Mouse (Mus musculus) limb, embryonic 10.5 days (tissue): ENCODE results near the gene Rtn4r. TPM values are rescaled to one million over a fixed set of nuclear protein-coding genes. Genes with fewer than 3 reads are reported as not detected.

Source experiments
- DNase-seq: peaks from one replicate; pipeline ENCODE4 v3.0.0-alpha.2; 2017; ENCODE audit warnings: low spot score
- H3K27ac ChIP-seq: fragments of 300-500 bp; sonication (generic); 2 replicates; pipeline ENCODE4 v1.5.1; 2016; ENCODE audit warnings: mild to moderate bottlenecking
- H3K27me3 ChIP-seq: fragments of 300-500 bp; sonication (generic); 2 replicates; pipeline ENCODE4 v1.6.1; 2016; ENCODE audit warnings: low read depth, mild to moderate bottlenecking; ENCODE audit not compliant: poor library complexity, severe bottlenecking
- H3K36me3 ChIP-seq: fragments of 300-500 bp; sonication (generic); 2 replicates; pipeline ENCODE4 v1.6.1; 2016; ENCODE audit warnings: mild to moderate bottlenecking, moderate library complexity
- H3K4me1 ChIP-seq: fragments of 300-500 bp; sonication (generic); 2 replicates; pipeline ENCODE4 v1.6.1; 2016
- H3K4me3 ChIP-seq: fragments of 300-500 bp; sonication (generic); 2 replicates; pipeline ENCODE4 v1.5.1; 2016; ENCODE audit warnings: mild to moderate bottlenecking, moderate library complexity
- H3K9me3 ChIP-seq: fragments of 300-500 bp; sonication (generic); replicated peaks from 2 replicates; pipeline ENCODE4 v1.6.1; 2016; ENCODE audit warnings: mild to moderate bottlenecking
- WGBS: fragments of 180-500 bp; shearing (Covaris S2); methylation state at CpG from one replicate; pipeline ENCODE4 v1.1.7; 2016; 5-methylcytosine and 5-hydroxymethylcytosine counted together
- polyA plus RNA-seq: library from polyadenylated mRNA; unstranded; fragments of >200 nt; fragmentation: Nextera tagmentation; extraction: Ambion mirVana; gene quantifications from 2 replicates; pipeline ENCODE4 v1.2.1, GENCODE M21; 2016

The Rtn4r gene
- polyA plus RNA-seq, 1 experiment from 2014 or later, result 3.8 TPM

DNA sequence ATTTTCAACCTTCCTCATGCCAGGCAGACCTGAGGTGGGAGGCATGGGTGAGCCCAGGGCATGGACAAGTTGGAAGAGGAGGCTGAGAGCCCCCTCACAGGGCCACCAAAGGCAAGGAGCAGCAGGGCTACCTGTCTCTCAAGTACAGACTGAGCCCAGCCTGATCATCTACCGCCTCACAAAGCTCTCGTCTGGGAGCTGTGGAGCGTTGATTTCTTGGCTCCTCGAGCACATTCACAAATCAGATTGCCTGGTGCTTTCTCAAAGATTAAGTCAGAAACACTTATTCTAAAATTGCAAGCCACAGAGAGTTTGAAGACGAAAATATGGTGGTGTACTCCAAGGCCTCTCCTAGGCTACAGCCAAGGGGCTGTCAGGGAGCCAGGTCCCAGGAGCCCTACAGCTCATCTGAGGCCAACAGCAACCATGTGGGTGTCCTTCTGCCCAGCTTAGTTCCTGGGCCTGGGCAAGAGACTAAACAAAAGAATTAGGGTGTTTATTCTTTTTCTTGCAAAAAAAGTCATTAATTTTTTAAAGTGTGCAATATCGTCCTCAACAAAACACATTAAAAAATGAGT lies 39.3 kb downstream of the Rtn4r start:
- H3K27ac ChIP-seq, result no peak overlapping the region
- 84% methylated on average over 6 of the region's 6 CpGs for WGBS
- peaks cover 16% of the 10 kb centered on the region; the same call in 1 of the 2 replicates for H3K27me3 ChIP-seq
- H3K9me3 ChIP-seq, result no peaks in the 10 kb centered on the region
- no peak for DNase-seq
- H3K4me1 ChIP-seq, result peaks cover 34% of the 10 kb centered on the region
- H3K4me3 ChIP-seq, result no peak overlapping the region
- H3K36me3 ChIP-seq, result no peaks in the 10 kb centered on the region

DNA sequence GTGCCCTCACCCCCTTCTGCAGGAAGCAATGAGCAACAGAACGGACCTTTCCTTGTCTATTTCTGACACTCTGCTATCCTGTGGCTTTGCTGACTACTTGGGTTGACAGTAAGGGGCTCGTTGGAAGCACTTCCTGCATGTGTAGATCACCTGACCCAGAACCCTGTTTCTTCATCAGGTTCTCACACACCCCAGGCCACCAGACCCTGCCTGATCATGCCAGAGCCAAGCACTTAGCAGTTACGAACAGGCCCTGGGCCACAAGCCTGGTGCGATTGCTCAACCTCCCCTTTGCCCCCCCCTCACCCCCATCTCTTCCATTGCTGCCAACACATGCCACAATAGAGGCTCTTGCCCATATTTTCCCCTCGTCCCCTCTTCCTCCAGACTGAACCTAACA lies 41.7 kb downstream of the Rtn4r start:
- Histone ChIP-seq H3K27ac (no peak overlapping the region), H3K4me3 (no peak overlapping the region), H3K9me3 (no peaks in the 10 kb centered on the region), H3K36me3 (no peaks in the 10 kb centered on the region), H3K27me3 (peaks cover 34% of the 10 kb centered on the region), H3K4me1 (peaks cover 18% of the 10 kb centered on the region; the same call in 1 of the 2 replicates)
- WGBS, result 77% methylated on average over 5 of the region's 5 CpGs
- DNase-seq, result no peak

- Histone ChIP-seq H3K4me3 (no peak overlapping the region), H3K36me3 (no peaks in the 10 kb centered on the region), H3K9me3 (no peaks in the 10 kb centered on the region), H3K27ac (no peak overlapping the region), H3K27me3 (peaks cover 40% of the 10 kb centered on the region), H3K4me1 (peaks cover 16% of the 10 kb centered on the region; the same call in 1 of the 2 replicates)
- DNase-seq, result no peak
- 84% methylated on average over 3 of the region's 3 CpGs for WGBS
Observed at GRCm38 (mm10) chr16:18169776-18170175, 42.3 kb downstream of the Rtn4r start.

DNA sequence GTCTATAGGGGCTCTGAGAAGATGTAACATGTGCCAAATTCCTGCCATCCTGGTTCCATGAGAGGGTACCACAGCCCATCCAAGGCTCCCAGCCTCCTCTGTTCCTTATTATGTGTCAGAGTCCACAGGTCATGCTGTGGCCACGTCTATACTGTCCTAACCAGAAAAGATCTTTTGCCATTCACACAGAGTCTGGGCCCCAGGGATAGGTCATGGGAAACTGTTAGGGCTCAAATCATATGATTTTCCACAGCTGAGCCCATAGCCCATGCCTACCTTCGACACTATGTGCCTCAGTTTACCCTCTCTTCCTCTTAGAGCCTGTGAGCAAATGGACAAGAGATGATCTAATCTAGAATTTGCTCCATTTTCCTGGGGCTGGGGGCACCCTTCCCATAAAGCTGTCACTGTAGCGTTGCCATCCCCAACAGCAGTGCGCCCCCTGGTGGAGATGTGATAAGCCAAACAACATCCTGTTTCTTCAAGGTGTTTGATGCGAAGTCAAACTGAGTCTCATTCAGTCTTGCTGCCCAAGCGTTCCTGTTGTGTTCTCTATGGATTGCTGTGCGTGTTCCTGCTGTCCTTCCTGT lies 44.9 kb downstream of the Rtn4r start:
- H3K36me3 ChIP-seq, result no peaks in the 10 kb centered on the region
- H3K4me1 ChIP-seq, result peaks cover 25% of the 10 kb centered on the region
- 12% methylated on average over 7 of the region's 7 CpGs for WGBS
- H3K27ac ChIP-seq, result no peak overlapping the region
- H3K9me3 ChIP-seq, result no peaks in the 10 kb centered on the region
- no peak overlapping the region for H3K4me3 ChIP-seq
- H3K27me3 ChIP-seq, result peaks cover 52% of the 10 kb centered on the region
- DNase-seq, result peak; percentile 90

DNA sequence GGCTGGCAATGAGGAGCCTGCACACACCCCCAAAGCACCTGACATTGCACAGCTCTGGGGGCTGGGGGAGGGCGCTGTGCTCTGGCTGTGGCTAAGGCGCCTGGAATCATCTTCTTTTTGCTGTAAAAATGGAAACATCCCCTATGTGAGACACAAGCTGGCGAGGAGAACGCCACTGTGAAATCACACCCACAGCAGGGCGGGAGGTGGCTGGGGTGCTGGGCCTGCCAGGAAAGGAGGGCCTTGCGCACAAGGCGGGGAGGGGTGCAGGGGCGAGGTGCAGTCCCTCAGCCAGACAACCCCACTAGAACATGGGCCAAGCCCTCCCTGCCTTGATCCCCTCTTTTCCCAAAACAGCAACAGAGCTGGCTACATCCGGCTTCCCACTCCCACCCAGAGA lies 45.8 kb downstream of the Rtn4r start:
- H3K4me1 ChIP-seq, result peaks cover 21% of the 10 kb centered on the region
- 78% methylated on average over 9 of the region's 9 CpGs for WGBS
- no peaks in the 10 kb centered on the region for H3K36me3 ChIP-seq
- peaks cover 59% of the 10 kb centered on the region for H3K27me3 ChIP-seq
- H3K27ac ChIP-seq, result no peak overlapping the region
- H3K4me3 ChIP-seq, result no peak overlapping the region
- no peaks in the 10 kb centered on the region for H3K9me3 ChIP-seq
- DNase-seq, result no peak

- no peak overlapping the region for H3K4me3 ChIP-seq
- WGBS, result 81% methylated on average over 11 of the region's 11 CpGs
- no peak for DNase-seq
- H3K9me3 ChIP-seq, result no peaks in the 10 kb centered on the region
- peaks cover 65% of the 10 kb centered on the region for H3K27me3 ChIP-seq
- peaks cover 25% of the 10 kb centered on the region for H3K4me1 ChIP-seq
- no peaks in the 10 kb centered on the region for H3K36me3 ChIP-seq
- no peak overlapping the region for H3K27ac ChIP-seq
Observed at GRCm38 (mm10) chr16:18173788-18174187, 46.3 kb downstream of the Rtn4r start.

- no peaks in the 10 kb centered on the region for H3K36me3 ChIP-seq
- peaks cover 43% of the 10 kb centered on the region for H3K4me1 ChIP-seq
- DNase-seq, result no peak
- H3K9me3 ChIP-seq, result no peaks in the 10 kb centered on the region
- WGBS, result 43% methylated on average over 6 of the region's 6 CpGs
- peak overlapping the region; percentile 69 for H3K27ac ChIP-seq
- H3K4me3 ChIP-seq, result no peak overlapping the region
- H3K27me3 ChIP-seq, result peaks cover 67% of the 10 kb centered on the region
Observed at GRCm38 (mm10) chr16:18175817-18176541, 48.5 kb downstream of the Rtn4r start.

- H3K27me3 ChIP-seq, result peaks cover 61% of the 10 kb centered on the region
- H3K27ac ChIP-seq, result peak overlapping the region; percentile 69; the same call in 1 of the 2 replicates
- no peaks in the 10 kb centered on the region for H3K36me3 ChIP-seq
- 89% methylated on average over 4 of the region's 4 CpGs for WGBS
- H3K9me3 ChIP-seq, result no peaks in the 10 kb centered on the region
- DNase-seq, result no peak
- H3K4me1 ChIP-seq, result peaks cover 51% of the 10 kb centered on the region
- no peak overlapping the region for H3K4me3 ChIP-seq
Observed at GRCm38 (mm10) chr16:18176758-18177157, 49.3 kb downstream of the Rtn4r start.

DNA sequence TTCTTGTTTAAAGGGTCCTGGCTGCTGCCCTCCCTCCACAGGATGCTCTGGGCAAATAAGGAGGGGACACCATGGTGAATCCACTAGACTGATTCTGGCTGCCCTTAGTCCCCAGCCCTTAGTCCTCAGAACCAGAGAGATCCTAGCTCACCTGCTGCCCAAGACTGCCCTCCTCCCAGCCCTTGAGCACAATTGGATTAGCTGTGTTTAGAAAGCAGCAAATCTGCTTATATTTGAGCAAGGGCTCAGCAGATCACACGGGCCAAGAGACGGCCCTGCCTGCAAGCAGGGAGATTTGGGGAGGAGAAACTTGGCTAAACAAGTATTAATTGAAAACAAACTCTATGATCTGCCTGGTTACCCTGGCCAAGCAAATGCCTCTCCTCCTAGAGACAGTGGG lies 52.1 kb downstream of the Rtn4r start:
- no peaks in the 10 kb centered on the region for H3K9me3 ChIP-seq
- H3K27ac ChIP-seq, result peak overlapping the region; percentile 58; the same call in 1 of the 2 replicates
- WGBS, result 30% methylated on average over 2 of the region's 2 CpGs
- H3K4me1 ChIP-seq, result peaks cover 74% of the 10 kb centered on the region
- no peak for DNase-seq
- no peak overlapping the region for H3K4me3 ChIP-seq
- peaks cover 54% of the 10 kb centered on the region for H3K27me3 ChIP-seq
- H3K36me3 ChIP-seq, result no peaks in the 10 kb centered on the region

DNA sequence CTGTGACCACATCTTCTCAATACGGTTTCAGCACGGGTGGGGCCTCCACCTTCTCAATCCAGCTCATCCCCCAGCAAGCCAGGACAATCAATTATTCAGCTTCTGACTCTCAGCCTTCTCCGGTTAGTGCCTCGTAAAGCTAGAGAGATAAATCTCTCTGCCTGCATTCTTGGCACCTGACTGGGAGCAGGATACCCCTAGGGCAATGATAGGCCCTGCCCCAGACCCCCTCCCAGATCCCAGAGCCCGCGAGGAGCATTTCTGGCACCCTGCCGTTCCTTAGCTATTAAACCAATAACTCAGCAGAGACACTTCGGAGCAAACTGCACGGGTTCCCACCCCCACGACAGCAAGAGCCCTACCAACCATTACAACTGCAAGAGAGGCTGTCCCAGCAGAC lies 54.0 kb downstream of the Rtn4r start:
- H3K27ac ChIP-seq, result peak overlapping the region; percentile 63
- H3K36me3 ChIP-seq, result no peaks in the 10 kb centered on the region
- no peak overlapping the region for H3K4me3 ChIP-seq
- H3K9me3 ChIP-seq, result no peaks in the 10 kb centered on the region
- 16% methylated on average over 10 of the region's 10 CpGs for WGBS
- H3K4me1 ChIP-seq, result peaks cover 83% of the 10 kb centered on the region
- peaks cover 39% of the 10 kb centered on the region for H3K27me3 ChIP-seq
- no peak for DNase-seq

- no peak overlapping the region for H3K4me3 ChIP-seq
- H3K27ac ChIP-seq, result no peak overlapping the region
- WGBS, result 88% methylated on average over 8 of the region's 8 CpGs
- H3K36me3 ChIP-seq, result no peaks in the 10 kb centered on the region
- no peaks in the 10 kb centered on the region for H3K9me3 ChIP-seq
- H3K27me3 ChIP-seq, result peaks cover 37% of the 10 kb centered on the region
- peaks cover 88% of the 10 kb centered on the region for H3K4me1 ChIP-seq
- DNase-seq, result no peak
Observed at GRCm38 (mm10) chr16:18182766-18183165, 55.3 kb downstream of the Rtn4r start.

DNA sequence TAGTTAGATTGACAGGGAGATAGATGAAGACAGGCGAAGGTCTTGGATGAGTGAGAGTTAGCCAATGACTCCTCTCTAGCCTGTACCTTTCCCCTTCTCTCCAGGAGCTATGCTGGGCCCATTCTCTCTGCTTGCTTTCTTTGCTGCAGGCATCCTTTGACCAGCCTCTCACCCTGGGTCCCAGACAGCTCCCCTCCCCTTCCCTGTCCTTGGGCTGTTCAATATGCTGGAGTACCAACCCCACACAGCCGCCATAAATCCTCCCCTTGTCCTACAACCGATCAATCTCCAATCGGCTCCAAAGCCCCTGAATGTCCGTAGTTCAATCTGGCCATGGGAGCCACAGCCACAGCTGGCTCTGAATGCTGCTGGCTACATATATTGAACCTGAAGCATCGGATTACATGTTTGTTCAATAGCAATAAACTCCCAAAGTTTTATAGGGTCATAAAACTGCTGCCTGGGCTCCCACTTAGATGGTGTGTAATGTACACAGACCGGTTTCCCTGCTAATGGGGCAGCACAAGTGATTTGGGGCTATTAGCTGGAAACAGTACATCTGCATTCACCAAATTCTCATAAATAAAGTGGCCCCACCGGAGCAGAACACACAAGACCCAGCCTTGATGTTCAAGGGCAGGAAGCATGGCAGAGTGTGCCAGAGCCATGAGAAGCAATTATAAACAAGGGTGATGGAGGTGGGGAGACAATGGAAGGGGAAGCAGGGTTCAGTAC lies 58.4 kb downstream of the Rtn4r start:
- H3K4me1 ChIP-seq, result peaks cover 71% of the 10 kb centered on the region
- WGBS, result 28% methylated on average over 8 of the region's 8 CpGs
- H3K36me3 ChIP-seq, result no peaks in the 10 kb centered on the region
- peak overlapping the region; percentile 85 for H3K27ac ChIP-seq
- H3K27me3 ChIP-seq, result peaks cover 21% of the 10 kb centered on the region
- peak overlapping the region; percentile 19; the same call in 1 of the 2 replicates for H3K4me3 ChIP-seq
- DNase-seq, result peak; percentile 70
- no peaks in the 10 kb centered on the region for H3K9me3 ChIP-seq

DNA sequence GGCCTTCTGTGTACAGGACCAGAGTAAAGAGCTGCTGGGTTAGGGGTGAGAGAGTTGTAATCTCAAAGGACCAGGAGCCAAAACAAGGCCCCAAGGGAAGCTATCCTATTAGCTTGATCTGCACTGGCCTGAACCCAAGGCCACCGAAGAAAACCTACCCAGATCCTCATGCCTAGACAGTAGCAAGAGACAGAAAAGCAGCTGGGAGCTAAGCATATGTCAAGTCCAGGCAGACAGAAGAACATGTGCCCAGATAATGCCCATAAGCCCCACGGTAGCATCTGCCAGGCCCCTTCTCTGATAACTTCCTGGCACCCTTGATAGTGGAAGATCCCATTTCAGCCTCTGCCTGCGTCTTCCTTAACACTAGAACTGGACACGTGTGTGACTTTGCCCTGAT lies 59.4 kb downstream of the Rtn4r start:
- Histone ChIP-seq H3K4me3 (no peak overlapping the region), H3K27ac (peak overlapping the region; percentile 85), H3K27me3 (peaks cover 28% of the 10 kb centered on the region), H3K9me3 (no peaks in the 10 kb centered on the region), H3K4me1 (peaks cover 62% of the 10 kb centered on the region), H3K36me3 (no peaks in the 10 kb centered on the region)
- WGBS, result 89% methylated on average over 4 of the region's 4 CpGs
- no peak for DNase-seq
